Mouse (Mus musculus): ENCODE results near the gene Adssl1.

Adssl1 gene

GRCm38 (mm10) chr12:112674132-112675011 is 54.5 kb downstream of the Adssl1 start, which contains the start of gene Akt1:
TSS of gene Akt1 (minus strand) at chr12:112674884.
- in situ Hi-C loops (cut with MboI, MseI): no loop called here

- in situ Hi-C loops (cut with MboI, MseI): no loop called here
These were observed 55.6 kb downstream of the Adssl1 start for GRCm38 (mm10) chr12:112675245-112676035.

- in situ Hi-C loops (cut with MboI, MseI): no loop called here
These were observed 57.2 kb downstream of the Adssl1 start for GRCm38 (mm10) chr12:112677076-112677475.

- in situ Hi-C loops (cut with MboI, MseI): no loop called here
These were observed 58.2 kb downstream of the Adssl1 start for GRCm38 (mm10) chr12:112677943-112678554.

GRCm38 (mm10) chr12:112678555-112679026 is 58.7 kb downstream of the Adssl1 start, which contains the start of gene Zbtb42:
TSS of gene Zbtb42 (plus strand) at chr12:112678828.
- in situ Hi-C loops (cut with MboI, MseI): no loop called here

GRCm38 (mm10) chr12:112679027-112679996 is 59.5 kb downstream of the Adssl1 start:
- in situ Hi-C loops (cut with MboI, MseI): no loop called here

GRCm38 (mm10) chr12:112683351-112683750 is 63.5 kb downstream of the Adssl1 start:
- in situ Hi-C loops (cut with MboI, MseI): no loop called here

- in situ Hi-C loops (cut with MboI, MseI): no loop called here
These were observed 68.6 kb downstream of the Adssl1 start for GRCm38 (mm10) chr12:112688458-112688857.

All from T-helper 2 cell (primary cell).